Mouse (Mus musculus) stomach, postnatal 0 days (tissue): ENCODE data around the gene Rassf8. TPM values are rescaled to one million over a fixed set of nuclear protein-coding genes. Genes with fewer than 3 reads are reported as not detected.

ENCODE experiments used
- ATAC-seq: fragments of 200-750 bp; cut with Nextera tagmentation; 2 replicates; pipeline ENCODE4 v1.8.0; 2017; ENCODE audit not compliant: low FRiP score, low TSS enrichment
- DNase-seq: peaks from one replicate; pipeline ENCODE4 v3.0.0-alpha.2; 2016; ENCODE audit warnings: low spot score
- H3K27ac ChIP-seq: fragments of 300-500 bp; sonication (generic); replicated peaks from 2 replicates; pipeline ENCODE4 v1.5.1; 2014; ENCODE audit warnings: mild to moderate bottlenecking, control low read depth
- H3K27me3 ChIP-seq: fragments of 300-500 bp; sonication (generic); 2 replicates; pipeline ENCODE4 v1.6.1; 2014; ENCODE audit warnings: low read length; ENCODE audit not compliant: control insufficient read depth, insufficient read depth
- H3K36me3 ChIP-seq: fragments of 300-500 bp; sonication (generic); 2 replicates; pipeline ENCODE4 v1.6.1; 2014; ENCODE audit warnings: low read length, mixed read lengths; ENCODE audit not compliant: control insufficient read depth, insufficient read depth
- H3K4me1 ChIP-seq: fragments of 300-500 bp; sonication (generic); replicated peaks from 2 replicates; pipeline ENCODE4 v1.6.1; 2014; ENCODE audit warnings: antibody characterized with exemption; ENCODE audit not compliant: control insufficient read depth, insufficient read depth
- H3K4me2 ChIP-seq: fragments of 300-500 bp; sonication (generic); replicated peaks from 2 replicates; pipeline ENCODE4 v1.6.1; 2014; ENCODE audit warnings: low read depth, mild to moderate bottlenecking, control low read depth, moderate library complexity
- H3K4me3 ChIP-seq: fragments of 300-500 bp; sonication (generic); 2 replicates; pipeline ENCODE4 v1.5.1; 2014; ENCODE audit warnings: low read depth, low read length, control low read depth
- H3K9ac ChIP-seq: fragments of 300-500 bp; sonication (generic); 2 replicates; pipeline ENCODE4 v1.6.1; 2014; ENCODE audit warnings: mild to moderate bottlenecking, low read length, control low read depth, mixed read lengths
- H3K9me3 ChIP-seq: fragments of 300-500 bp; sonication (generic); 2 replicates; pipeline ENCODE4 v1.6.1; 2016; ENCODE audit warnings: low read length; ENCODE audit not compliant: control insufficient read depth
- CTCF ChIP-seq: IDR thresholded peaks from 2 replicates; pipeline ENCODE4 v1.5.1; 2016; ENCODE audit warnings: antibody characterized with exemption, low read depth, mild to moderate bottlenecking, moderate library complexity
- EP300 ChIP-seq: optimal IDR thresholded peaks from 2 replicates; pipeline ENCODE3; 2016; ENCODE audit warnings: antibody characterized with exemption
- WGBS: fragments of 180-500 bp; shearing (Covaris S2); extraction: QIAGEN DNeasy Blood & Tissue Kit; methylation state at CpG from one replicate; pipeline ENCODE4 v1.1.7; 2014; 5-methylcytosine and 5-hydroxymethylcytosine counted together
- polyA plus RNA-seq: library from polyadenylated mRNA; unstranded; fragments of >200 nt; fragmentation: Nextera tagmentation; extraction: Ambion mirVana; gene quantifications from 2 replicates; pipeline ENCODE4 v1.2.1, GENCODE M21; 2015

Rassf8 gene
- polyA plus RNA-seq, 1 experiment from 2014 or later: 5.9 TPM

- H3K4me3 ChIP-seq: no peak overlapping the region
- ATAC-seq (no peak), DNase-seq (no peak)
- no peaks in the 10 kb centered on the region for H3K9me3 ChIP-seq
- no peak overlapping the region for H3K4me2 ChIP-seq
- TF ChIP-seq CTCF (no peak), EP300 (no peak)
- no peaks in the 10 kb centered on the region for H3K36me3 ChIP-seq
- 64% methylated on average over 4 of the region's 4 CpGs for WGBS
- no peak overlapping the region for H3K9ac ChIP-seq
- H3K4me1 ChIP-seq: peaks cover 11% of the 10 kb centered on the region; the same call in 1 of the 2 replicates
- no peaks in the 10 kb centered on the region for H3K27me3 ChIP-seq
- H3K27ac ChIP-seq: 0 out of 2 replicates have a peak overlapping the region, but pooled peaks have one; percentile 8
Measured at GRCm38 (mm10) chr6:145760246-145761016, 13.9 kb downstream of the Rassf8 start.

GRCm38 (mm10) chr6:145761151-145761935 lies 14.8 kb downstream of the Rassf8 start:
- 66% methylated on average over 3 of the region's 3 CpGs for WGBS
- TF ChIP-seq CTCF (no peak), EP300 (no peak)
- no peaks in the 10 kb centered on the region for H3K36me3 ChIP-seq
- no peaks in the 10 kb centered on the region for H3K27me3 ChIP-seq
- H3K27ac ChIP-seq: no peak overlapping the region
- no peak overlapping the region for H3K4me2 ChIP-seq
- peaks cover 11% of the 10 kb centered on the region; the same call in 1 of the 2 replicates for H3K4me1 ChIP-seq
- H3K9ac ChIP-seq: no peak overlapping the region
- no peaks in the 10 kb centered on the region for H3K9me3 ChIP-seq
- no peak overlapping the region for H3K4me3 ChIP-seq
- DNase-seq (no peak), ATAC-seq (peak; percentile 53; the same call in 1 of the 2 replicates)

DNA sequence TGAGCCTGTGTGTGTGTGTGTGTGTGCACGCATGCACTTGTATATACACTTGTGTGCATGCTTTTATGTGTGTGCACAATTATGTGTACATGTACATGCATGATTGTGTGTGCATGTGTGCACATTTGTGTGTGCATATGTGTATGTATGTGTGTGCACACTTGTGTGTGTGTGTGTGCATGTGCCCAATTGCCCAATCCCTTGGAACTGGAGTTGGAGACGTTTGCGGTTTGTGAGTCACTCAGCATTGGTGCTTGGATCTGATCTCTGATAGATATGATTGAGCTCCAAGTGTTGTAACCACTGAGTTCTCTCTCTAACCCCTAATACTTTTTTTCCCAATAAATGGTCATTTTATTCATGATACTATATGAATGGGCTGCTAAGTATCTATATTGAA lies 15.5 kb downstream of the Rassf8 start:
- H3K4me3 ChIP-seq: no peak overlapping the region
- no peak overlapping the region for H3K9ac ChIP-seq
- no peaks in the 10 kb centered on the region for H3K9me3 ChIP-seq
- 79% methylated on average over 3 of the region's 3 CpGs for WGBS
- H3K27ac ChIP-seq: no peak overlapping the region
- no peak for ATAC-seq
- TF ChIP-seq EP300: no peak
- no peak for TF ChIP-seq CTCF
- no peaks in the 10 kb centered on the region for H3K36me3 ChIP-seq
- no peaks in the 10 kb centered on the region for H3K27me3 ChIP-seq
- no peak overlapping the region for H3K4me2 ChIP-seq
- DNase-seq: no peak
- H3K4me1 ChIP-seq: peaks cover 11% of the 10 kb centered on the region; the same call in 1 of the 2 replicates

- Histone ChIP-seq H3K9me3 (no peaks in the 10 kb centered on the region), H3K36me3 (no peaks in the 10 kb centered on the region), H3K27me3 (no peaks in the 10 kb centered on the region), H3K4me2 (no peak overlapping the region), H3K9ac (no peak overlapping the region), H3K27ac (no peak overlapping the region), H3K4me3 (no peak overlapping the region), H3K4me1 (peaks cover 11% of the 10 kb centered on the region; the same call in 1 of the 2 replicates)
- WGBS: 78% methylated on average over 4 of the region's 4 CpGs
- DNase-seq (no peak), ATAC-seq (no peak)
- no peak for TF ChIP-seq CTCF
- no peak for TF ChIP-seq EP300
Measured at GRCm38 (mm10) chr6:145763051-145763450, 16.5 kb downstream of the Rassf8 start.

- H3K4me2 ChIP-seq: no peak overlapping the region
- ATAC-seq: no peak
- no peaks in the 10 kb centered on the region for H3K9me3 ChIP-seq
- no peaks in the 10 kb centered on the region for H3K36me3 ChIP-seq
- WGBS: 65% methylated on average over 7 of the region's 7 CpGs
- H3K27ac ChIP-seq: no peak overlapping the region; the same call in 1 of the 2 replicates
- no peak overlapping the region for H3K9ac ChIP-seq
- no peaks in the 10 kb centered on the region for H3K27me3 ChIP-seq
- H3K4me1 ChIP-seq: peaks cover 10% of the 10 kb centered on the region
- no peak for TF ChIP-seq EP300
- TF ChIP-seq CTCF: no peak
- H3K4me3 ChIP-seq: no peak overlapping the region
- no peak for DNase-seq
Measured at GRCm38 (mm10) chr6:145765011-145765410, 18.5 kb downstream of the Rassf8 start.

DNA sequence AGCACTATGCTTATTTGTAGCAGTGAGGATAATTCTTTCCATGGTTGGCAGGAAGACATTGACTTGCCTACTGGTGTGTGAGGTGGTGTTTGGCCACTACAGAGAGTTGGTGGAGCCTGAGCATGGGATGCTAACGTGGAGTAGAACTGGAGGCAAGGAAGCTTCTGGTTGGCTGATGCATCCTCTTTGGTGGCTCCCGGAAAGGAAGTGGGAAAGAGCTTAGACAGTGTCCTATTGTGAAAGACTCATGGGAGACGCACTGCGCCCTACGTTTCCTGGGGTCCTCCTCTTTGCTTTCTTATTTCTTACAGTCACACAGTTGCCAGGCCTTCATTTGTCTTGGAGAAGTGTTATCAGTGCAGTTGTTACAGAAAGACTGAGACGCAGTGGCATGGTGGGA lies 20.4 kb downstream of the Rassf8 start:
- no peak for DNase-seq
- Histone ChIP-seq H3K4me3 (no peak overlapping the region), H3K4me2 (no peak overlapping the region), H3K4me1 (peaks cover 5% of the 10 kb centered on the region), H3K9ac (no peak overlapping the region), H3K27ac (no peak overlapping the region), H3K9me3 (no peaks in the 10 kb centered on the region), H3K27me3 (no peaks in the 10 kb centered on the region), H3K36me3 (no peaks in the 10 kb centered on the region)
- ATAC-seq: no peak
- TF ChIP-seq EP300 (no peak), CTCF (no peak)
- WGBS: 77% methylated on average over 6 of the region's 6 CpGs
